Mouse (Mus musculus): ENCODE measurements around the gene Ccdc22. TPM values are rescaled to one million over a fixed set of nuclear protein-coding genes. Genes with fewer than 3 reads are reported as not detected.

Ccdc22 gene
- polyA plus RNA-seq, 1 experiment from 2014 or later: 32.8 TPM

GRCm38 (mm10) chrX:7572466-7572865 is 32.9 kb downstream of the Ccdc22 start:
- WGBS: 90% methylated on average over 10 of the region's 10 CpGs
- H3K9ac ChIP-seq (replicated peaks): no peak overlapping the region
- H3K36me3 ChIP-seq: no peaks in the 10 kb centered on the region
- H3K27me3 ChIP-seq: no peaks in the 10 kb centered on the region
- ATAC-seq (ENCODE audit: insufficient number of reproducible peaks, insufficient read depth, low FRiP score, low TSS enrichment, low read depth): no peak
- H3K9me3 ChIP-seq: 0 out of 2 replicates have a peak, but pooled peaks cover 4% of the 10 kb centered on the region
- H3K27ac ChIP-seq: no peak overlapping the region
- H3K4me1 ChIP-seq (replicated peaks): peaks cover 12% of the 10 kb centered on the region
- peak overlapping the region; percentile 62; the same call in 1 of the 2 replicates for H3K4me2 ChIP-seq
- 0 out of 2 replicates have a peak overlapping the region, but pooled peaks have one; percentile 58 for H3K4me3 ChIP-seq (replicated peaks)

GRCm38 (mm10) chrX:7571565-7572136 is 33.7 kb downstream of the Ccdc22 start:
- H3K27me3 ChIP-seq: no peaks in the 10 kb centered on the region
- no peak overlapping the region for H3K4me2 ChIP-seq
- 0 out of 2 replicates have a peak, but pooled peaks cover 4% of the 10 kb centered on the region for H3K9me3 ChIP-seq
- no peak for ATAC-seq (ENCODE audit: insufficient number of reproducible peaks, insufficient read depth, low FRiP score, low TSS enrichment, low read depth)
- H3K4me3 ChIP-seq (replicated peaks): no peak overlapping the region
- H3K9ac ChIP-seq (replicated peaks): no peak overlapping the region
- no peaks in the 10 kb centered on the region for H3K36me3 ChIP-seq
- 91% methylated on average over 9 of the region's 9 CpGs for WGBS
- no peak overlapping the region for H3K27ac ChIP-seq
- peaks cover 12% of the 10 kb centered on the region for H3K4me1 ChIP-seq (replicated peaks)

- H3K27ac ChIP-seq: no peak overlapping the region
- no peak for ATAC-seq (ENCODE audit: insufficient number of reproducible peaks, insufficient read depth, low FRiP score, low TSS enrichment, low read depth)
- no peak overlapping the region for H3K4me2 ChIP-seq
- no peak overlapping the region for H3K9ac ChIP-seq (replicated peaks)
- H3K4me1 ChIP-seq (replicated peaks): peaks cover 12% of the 10 kb centered on the region
- H3K27me3 ChIP-seq: no peaks in the 10 kb centered on the region
- no peaks in the 10 kb centered on the region for H3K36me3 ChIP-seq
- 72% methylated on average over 7 of the region's 7 CpGs for WGBS
- H3K9me3 ChIP-seq: 0 out of 2 replicates have a peak, but pooled peaks cover 4% of the 10 kb centered on the region
- H3K4me3 ChIP-seq (replicated peaks): no peak overlapping the region
Measured at GRCm38 (mm10) chrX:7570481-7571175, 34.7 kb downstream of the Ccdc22 start.

GRCm38 (mm10) chrX:7567491-7567890 is 37.8 kb downstream of the Ccdc22 start:
- H3K4me2 ChIP-seq: no peak overlapping the region
- no peaks in the 10 kb centered on the region for H3K9me3 ChIP-seq
- no peak for ATAC-seq (ENCODE audit: insufficient number of reproducible peaks, insufficient read depth, low FRiP score, low TSS enrichment, low read depth)

GRCm38 (mm10) chrX:7566352-7566751 is 39.0 kb downstream of the Ccdc22 start:
- H3K27ac ChIP-seq: no peak overlapping the region
- H3K9me3 ChIP-seq: no peaks in the 10 kb centered on the region
- no peak overlapping the region for H3K4me3 ChIP-seq (replicated peaks)
- no peaks in the 10 kb centered on the region for H3K27me3 ChIP-seq
- no peaks in the 10 kb centered on the region for H3K36me3 ChIP-seq
- H3K9ac ChIP-seq (replicated peaks): no peak overlapping the region
- ATAC-seq (ENCODE audit: insufficient number of reproducible peaks, insufficient read depth, low FRiP score, low TSS enrichment, low read depth): no peak
- 90% methylated on average over 6 of the region's 6 CpGs for WGBS
- no peak overlapping the region for H3K4me2 ChIP-seq
- no peaks in the 10 kb centered on the region for H3K4me1 ChIP-seq (replicated peaks)

More at GRCm38 (mm10) chrX:7567491-7567890, 37.8 kb downstream of the Ccdc22 start:
- Histone ChIP-seq H3K27me3 (no peaks in the 10 kb centered on the region), H3K9ac (replicated peaks) (no peak overlapping the region), H3K36me3 (no peaks in the 10 kb centered on the region), H3K27ac (no peak overlapping the region), H3K4me3 (replicated peaks) (no peak overlapping the region), H3K4me1 (replicated peaks) (peaks cover 2% of the 10 kb centered on the region; the same call in 1 of the 2 replicates)
- 84% methylated on average over 8 of the region's 9 CpGs for WGBS

- H3K27ac ChIP-seq: no peak overlapping the region
- no peak overlapping the region for H3K4me2 ChIP-seq
- WGBS: 42% methylated on average over 2 of the region's 2 CpGs
- H3K4me1 ChIP-seq (replicated peaks): no peaks in the 10 kb centered on the region
- H3K9me3 ChIP-seq: no peaks in the 10 kb centered on the region
- no peak overlapping the region for H3K9ac ChIP-seq (replicated peaks)
- H3K4me3 ChIP-seq (replicated peaks): no peak overlapping the region
- H3K36me3 ChIP-seq: no peaks in the 10 kb centered on the region
- ATAC-seq (ENCODE audit: insufficient number of reproducible peaks, insufficient read depth, low FRiP score, low TSS enrichment, low read depth): no peak
- no peaks in the 10 kb centered on the region for H3K27me3 ChIP-seq
Measured at GRCm38 (mm10) chrX:7563076-7563475, 42.2 kb downstream of the Ccdc22 start.

GRCm38 (mm10) chrX:7553474-7553873 is 51.8 kb downstream of the Ccdc22 start:
- Histone ChIP-seq H3K36me3 (no peaks in the 10 kb centered on the region), H3K27ac (no peak overlapping the region), H3K4me3 (replicated peaks) (no peak overlapping the region), H3K4me1 (replicated peaks) (no peaks in the 10 kb centered on the region), H3K9ac (replicated peaks) (no peak overlapping the region), H3K4me2 (no peak overlapping the region), H3K27me3 (no peaks in the 10 kb centered on the region), H3K9me3 (no peaks in the 10 kb centered on the region)
- no peak for ATAC-seq (ENCODE audit: insufficient number of reproducible peaks, insufficient read depth, low FRiP score, low TSS enrichment, low read depth)
- WGBS: 93% methylated on average over 4 of the region's 4 CpGs

Other genes starting within 250 kb of the Ccdc22 start
- 1.3 and 1.4 TPM in 2 replicates for gene Usp27x, start 229.7 kb downstream of the Ccdc22 start, polyA plus RNA-seq (2016; fragmentation: Nextera tagmentation; extraction: Ambion mirVana)
- 0.06 TPM in 1 of 2 replicates, not detected in the other for gene Foxp3, start 31.9 kb downstream of the Ccdc22 start, polyA plus RNA-seq (2016; fragmentation: Nextera tagmentation; extraction: Ambion mirVana)
- gene Ppp1r3f, start 31.2 kb downstream of the Ccdc22 start, polyA plus RNA-seq (2016; fragmentation: Nextera tagmentation; extraction: Ambion mirVana): 1.9 and 2.4 TPM in 2 replicates
- not detected in 2 replicates for gene Cacna1f, start 1.6 kb upstream of the Ccdc22 start, polyA plus RNA-seq (2016; fragmentation: Nextera tagmentation; extraction: Ambion mirVana)
- gene Syp, start 33.0 kb upstream of the Ccdc22 start, polyA plus RNA-seq (2016; fragmentation: Nextera tagmentation; extraction: Ambion mirVana): 0.83 and 1.1 TPM in 2 replicates
- 7.2 and 7.4 TPM in 2 replicates for gene Prickle3, start 51.7 kb upstream of the Ccdc22 start, polyA plus RNA-seq (2016; fragmentation: Nextera tagmentation; extraction: Ambion mirVana)
- gene Plp2, start 65.9 kb upstream of the Ccdc22 start, polyA plus RNA-seq (2016; fragmentation: Nextera tagmentation; extraction: Ambion mirVana): 68.9 and 76.6 TPM in 2 replicates
- 0.31 TPM in 1 of 2 replicates, not detected in the other for gene Magix, start 75.7 kb upstream of the Ccdc22 start, polyA plus RNA-seq (2016; fragmentation: Nextera tagmentation; extraction: Ambion mirVana)
- gene Gpkow, start 91.6 kb upstream of the Ccdc22 start, polyA plus RNA-seq (2016; fragmentation: Nextera tagmentation; extraction: Ambion mirVana): 42.9 and 43.2 TPM in 2 replicates
- gene Wdr45, start 108.8 kb upstream of the Ccdc22 start, polyA plus RNA-seq (2016; fragmentation: Nextera tagmentation; extraction: Ambion mirVana): 27.5 and 29.1 TPM in 2 replicates
- 0.96 TPM in 1 of 2 replicates, not detected in the other for gene Gm45208, start 116.7 kb upstream of the Ccdc22 start, polyA plus RNA-seq (2016; fragmentation: Nextera tagmentation; extraction: Ambion mirVana)
- 66.5 and 70.9 TPM in 2 replicates for gene Praf2, start 122.9 kb upstream of the Ccdc22 start, polyA plus RNA-seq (2016; fragmentation: Nextera tagmentation; extraction: Ambion mirVana)
- 22.5 and 24.8 TPM in 2 replicates for gene Ccdc120, start 145.4 kb upstream of the Ccdc22 start, polyA plus RNA-seq (2016; fragmentation: Nextera tagmentation; extraction: Ambion mirVana)
- gene Tfe3, start 157.0 kb upstream of the Ccdc22 start, polyA plus RNA-seq (2016; fragmentation: Nextera tagmentation; extraction: Ambion mirVana): 27.7 and 30.4 TPM in 2 replicates
- gene Gripap1, start 184.2 kb upstream of the Ccdc22 start, polyA plus RNA-seq (2016; fragmentation: Nextera tagmentation; extraction: Ambion mirVana): 43.5 and 44.7 TPM in 2 replicates
- gene Kcnd1, start 216.8 kb upstream of the Ccdc22 start, polyA plus RNA-seq (2016; fragmentation: Nextera tagmentation; extraction: Ambion mirVana): 0.80 and 0.90 TPM in 2 replicates
- 58.0 and 67.0 TPM in 2 replicates for gene Otud5, start 235.8 kb upstream of the Ccdc22 start, polyA plus RNA-seq (2016; fragmentation: Nextera tagmentation; extraction: Ambion mirVana)

Measured in limb, embryonic 12.5 days (tissue).